ENCODE assay signal across 9 mouse cellular contexts in genomic region chr8:70316511-70317504, GRCm38 (mm10). TPM values are rescaled to one million over a fixed set of nuclear protein-coding genes. Genes with fewer than 3 reads are reported as not detected.
DNase-seq lines count a peak whose midpoint lies in the region; ATAC-seq and TF ChIP-seq lines count a peak whose summit lies in the region.
"Had no signal": no experiment of that assay in that cellular context is flagged by ENCODE, and none has a peak within 500 bp of the region (broad histone marks: within the 10 kb centered on the region; RNA-seq: fewer than 3 reads in every experiment).

No protein-coding gene starts in this region.

- DNase-seq in cerebellum, postnatal 14 days = peak; percentile 79 to 81
- DNase-seq in frontal cortex, postnatal 25 days (ENCODE audit: low spot score in 2 of 2) = peak; percentile 58 to 72
- peak; percentile 77 to 86 for DNase-seq in layer of hippocampus, postnatal 10 days (ENCODE audit: low spot score in 2 of 2)
- DNase-seq in mesoderm, embryonic 11.5 days (ENCODE audit: low read depth, low spot score) = peak; percentile 90
- DNase-seq in stomach, postnatal 0 days (ENCODE audit: low spot score) = peak; percentile 44
- no peak for DNase-seq in urinary bladder, postnatal 10 days (ENCODE audit: low spot score)

- no peak for TF ChIP-seq EP300 in stomach, postnatal 0 days (optimal IDR thresholded peaks at IDR 0.05)

- H3K27me3 ChIP-seq in megakaryocyte, embryonic 14.5 days (replicated peaks) = peaks cover 60% of the 10 kb centered on the region
- H3K27me3 ChIP-seq in stomach, postnatal 0 days (ENCODE audit: control insufficient read depth, insufficient read depth, low read length) = no peaks in the 10 kb centered on the region

- no peak for ATAC-seq in megakaryocyte, adult 5-6 weeks (ENCODE audit: poor library complexity, severe bottlenecking)
- ATAC-seq in stomach, postnatal 0 days (ENCODE audit: low FRiP score, low TSS enrichment) = peak; percentile 40

- WGBS in stomach, postnatal 0 days = 15% methylated on average over 14 of the region's 15 CpGs

- H3K4me2 ChIP-seq in stomach, postnatal 0 days (replicated peaks; ENCODE audit: low read depth) = peak overlapping the region; percentile 84

- no peaks in the 10 kb centered on the region for H3K9me3 ChIP-seq in megakaryocyte, embryonic 14.5 days
- no peaks in the 10 kb centered on the region for H3K9me3 ChIP-seq in stomach, postnatal 0 days (ENCODE audit: control insufficient read depth, low read length)

- peak overlapping the region; percentile 92 for H3K4me3 ChIP-seq in megakaryocyte, embryonic 14.5 days (replicated peaks)
- peak overlapping the region; percentile 54 for H3K4me3 ChIP-seq in stomach, postnatal 0 days (ENCODE audit: low read depth, low read length)

- peak; percentile 36 for TF ChIP-seq CTCF in stomach, postnatal 0 days (IDR thresholded peaks at IDR 0.05; ENCODE audit: low read depth)

- H3K4me1 ChIP-seq in megakaryocyte, embryonic 14.5 days = peaks cover 35% of the 10 kb centered on the region
- no peaks in the 10 kb centered on the region for H3K4me1 ChIP-seq in stomach, postnatal 0 days (replicated peaks; ENCODE audit: control insufficient read depth, insufficient read depth)

- peak overlapping the region; percentile 56 for H3K9ac ChIP-seq in stomach, postnatal 0 days (ENCODE audit: low read length)

- no peak overlapping the region for H3K27ac ChIP-seq in stomach, postnatal 0 days (replicated peaks)

- peaks cover 23% of the 10 kb centered on the region for H3K36me3 ChIP-seq in megakaryocyte, embryonic 14.5 days (replicated peaks; ENCODE audit: low read length)
- peaks cover 2% of the 10 kb centered on the region; the same call in 1 of the 2 replicates for H3K36me3 ChIP-seq in stomach, postnatal 0 days (ENCODE audit: control insufficient read depth, insufficient read depth, low read length)

RNA-seq across cellular contexts. Expression of gene Cers1, which starts 1.2 kb away (rescaled TPM):
- polyA plus RNA-seq in megakaryocyte, embryonic 14.5 days (2012; ENCODE audit: insufficient read depth, low replicate concordance) = 0.55 and 1.8 TPM in 2 replicates
- not detected in 2 replicates for total RNA-seq in megakaryocyte, adult 5-6 weeks (2015)
- not detected in 2 replicates for total RNA-seq in megakaryocyte, adult 5-6 weeks (2017)
- total RNA-seq in layer of hippocampus, postnatal 10 days (2021) = 10 to 100 TPM; 94.6 to 99.0 TPM
- polyA plus RNA-seq in stomach, postnatal 0 days (2015; fragmentation: Nextera tagmentation; extraction: Ambion mirVana) = 2.0 and 2.6 TPM in 2 replicates
- polyA plus RNA-seq: erythroblast, embryonic 14.5 days had no signal

RNA-seq across cellular contexts. Expression of gene Gdf1, which starts 12.8 kb away (rescaled TPM):
- polyA plus RNA-seq in megakaryocyte, embryonic 14.5 days (2012; ENCODE audit: insufficient read depth, low replicate concordance) = 0.26 TPM in 1 of 2 replicates, not detected in the other
- total RNA-seq in megakaryocyte, adult 5-6 weeks (2015) = not detected in 2 replicates
- not detected in 2 replicates for total RNA-seq in megakaryocyte, adult 5-6 weeks (2017)
- total RNA-seq in layer of hippocampus, postnatal 10 days (2021) = 10 to 100 TPM; 13.2 to 23.5 TPM
- polyA plus RNA-seq in stomach, postnatal 0 days (2015; fragmentation: Nextera tagmentation; extraction: Ambion mirVana) = 0.53 TPM in 2 replicates

RNA-seq across cellular contexts. Expression of gene Cope, which starts 14.5 kb away (rescaled TPM):
- 335 and 566 TPM in 2 replicates for polyA plus RNA-seq in megakaryocyte, embryonic 14.5 days (2012; ENCODE audit: insufficient read depth, low replicate concordance)
- 163 and 178 TPM in 2 replicates for total RNA-seq in megakaryocyte, adult 5-6 weeks (2015)
- total RNA-seq in megakaryocyte, adult 5-6 weeks (2017) = 89.1 and 96.1 TPM in 2 replicates
- 100 to 1,000 TPM; 122 to 145 TPM for total RNA-seq in layer of hippocampus, postnatal 10 days (2021)
- polyA plus RNA-seq in stomach, postnatal 0 days (2015; fragmentation: Nextera tagmentation; extraction: Ambion mirVana) = 347 and 366 TPM in 2 replicates

RNA-seq across cellular contexts. Expression of gene Ddx49, which starts 14.5 kb away (rescaled TPM):
- 29.5 and 36.4 TPM in 2 replicates for polyA plus RNA-seq in megakaryocyte, embryonic 14.5 days (2012; ENCODE audit: insufficient read depth, low replicate concordance)
- total RNA-seq in megakaryocyte, adult 5-6 weeks (2015) = 17.9 and 19.9 TPM in 2 replicates
- total RNA-seq in megakaryocyte, adult 5-6 weeks (2017) = 53.6 and 81.7 TPM in 2 replicates
- 10 to 100 TPM; 49.0 to 53.0 TPM for total RNA-seq in layer of hippocampus, postnatal 10 days (2021)
- 35.0 and 36.0 TPM in 2 replicates for polyA plus RNA-seq in stomach, postnatal 0 days (2015; fragmentation: Nextera tagmentation; extraction: Ambion mirVana)

RNA-seq across cellular contexts. Expression of gene Homer3, which starts 34.2 kb away (rescaled TPM):
- polyA plus RNA-seq in megakaryocyte, embryonic 14.5 days (2012; ENCODE audit: insufficient read depth, low replicate concordance) = 192 and 246 TPM in 2 replicates
- 1.6 and 3.5 TPM in 2 replicates for total RNA-seq in megakaryocyte, adult 5-6 weeks (2015)
- total RNA-seq in megakaryocyte, adult 5-6 weeks (2017) = 2.9 and 8.0 TPM in 2 replicates
- 10 to 100 TPM; 45.7 to 47.0 TPM for total RNA-seq in layer of hippocampus, postnatal 10 days (2021)
- polyA plus RNA-seq in stomach, postnatal 0 days (2015; fragmentation: Nextera tagmentation; extraction: Ambion mirVana) = 13.8 and 17.5 TPM in 2 replicates

Comparison
In these comparisons a context has a peak if more than half of its experiments do, and no peak if none do; other contexts are left out.
1. RNA of gene Cers1, which starts 1.2 kb away (total RNA-seq): 94.6 to 99.0 TPM in layer of hippocampus, postnatal 10 days; not detected in megakaryocyte, adult 5-6 weeks; every median in the first group is over 10 times any median in the second.
2. RNA of gene Gdf1, which starts 12.8 kb away (total RNA-seq): 13.2 to 23.5 TPM in layer of hippocampus, postnatal 10 days; not detected in megakaryocyte, adult 5-6 weeks; every median in the first group is over 10 times any median in the second.